Mouse (Mus musculus) T-cell, adult 2 months (primary cell): ENCODE data around the gene Tnrc18.
"Not testable (repeated sequence)": the region's sequence is repeated elsewhere in the genome, so short reads cannot be mapped to it uniquely, and the experiment has no call there.

Experiments
- DNase-seq: peaks from one replicate; pipeline ENCODE4 v3.0.0; 2022; ENCODE audit warnings: low spot score

Gene Tnrc18

GRCm38 (mm10) chr5:142817524-142818434, at the start of gene Tnrc18:
TSS of gene Tnrc18 (minus strand) at chr5:142817662.
- DNase-seq, result no peak

GRCm38 (mm10) chr5:142857763-142858229, 40.3 kb upstream of the Tnrc18 start:
- no peak for DNase-seq

GRCm38 (mm10) chr5:142856408-142856807, 38.9 kb upstream of the Tnrc18 start:
- DNase-seq, result no peak

- DNase-seq, result no peak
Measured at GRCm38 (mm10) chr5:142854877-142855276, 37.4 kb upstream of the Tnrc18 start.

- DNase-seq, result no peak
Measured at GRCm38 (mm10) chr5:142853585-142853984, 36.1 kb upstream of the Tnrc18 start.

- no peak for DNase-seq
Measured at GRCm38 (mm10) chr5:142851681-142852049, 34.2 kb upstream of the Tnrc18 start.

- DNase-seq, result no peak
Measured at GRCm38 (mm10) chr5:142850916-142851680, 33.6 kb upstream of the Tnrc18 start.

- DNase-seq, result no peak
Measured at GRCm38 (mm10) chr5:142850476-142850875, 33.0 kb upstream of the Tnrc18 start.

- no peak for DNase-seq
Measured at GRCm38 (mm10) chr5:142848911-142849310, 31.4 kb upstream of the Tnrc18 start.

GRCm38 (mm10) chr5:142848149-142848548, 30.7 kb upstream of the Tnrc18 start:
- DNase-seq, result no peak

- no peak for DNase-seq
Measured at GRCm38 (mm10) chr5:142844467-142844866, 27.0 kb upstream of the Tnrc18 start.

GRCm38 (mm10) chr5:142842137-142842642, 24.7 kb upstream of the Tnrc18 start:
- no peak for DNase-seq

- no peak for DNase-seq
Measured at GRCm38 (mm10) chr5:142841372-142842136, 24.1 kb upstream of the Tnrc18 start.

GRCm38 (mm10) chr5:142837427-142837826, 20.0 kb upstream of the Tnrc18 start:
- not testable (repeated sequence) for DNase-seq

GRCm38 (mm10) chr5:142836891-142837290, 19.4 kb upstream of the Tnrc18 start:
- no peak for DNase-seq

- no peak for DNase-seq
Measured at GRCm38 (mm10) chr5:142833646-142834438, 16.4 kb upstream of the Tnrc18 start.

- DNase-seq, result no peak
Measured at GRCm38 (mm10) chr5:142826131-142826530, 8.7 kb upstream of the Tnrc18 start.

GRCm38 (mm10) chr5:142825665-142826064, 8.2 kb upstream of the Tnrc18 start:
- DNase-seq, result no peak

GRCm38 (mm10) chr5:142824091-142824490, 6.6 kb upstream of the Tnrc18 start:
- no peak for DNase-seq

GRCm38 (mm10) chr5:142823096-142824062, 5.9 kb upstream of the Tnrc18 start:
- DNase-seq, result no peak
